Mouse (Mus musculus) CH12.LX (cell line): ENCODE measurements around the gene Prss40.

Experiments used
- CTCF ChIP-seq, 2 experiments: IDR thresholded peaks in 1 of 2; conservative IDR thresholded peaks in 1 of 2; 2 replicates each; pipeline ENCODE4 v1.5.1; 2011 to 2012; ENCODE audit warnings: low read depth in 2 of 2, low read length in 2 of 2, improper control_type of control experiment in 1 of 2, inconsistent platforms in 1 of 2, mild to moderate bottlenecking in 1 of 2, moderate library complexity in 1 of 2
- EP300 ChIP-seq: IDR thresholded peaks from 2 replicates; pipeline ENCODE4 v1.6.1; 2011; ENCODE audit warnings: low read length, improper control_type of control experiment
- MXI1 ChIP-seq: IDR thresholded peaks from 2 replicates; pipeline ENCODE4 v1.6.1; 2011; ENCODE audit warnings: mild to moderate bottlenecking, low read depth, low read length, improper control_type of control experiment
- POLR2A ChIP-seq: IDR thresholded peaks from 2 replicates; pipeline ENCODE4 v1.6.1; 2011; ENCODE audit warnings: low read depth, mild to moderate bottlenecking, improper control_type of control experiment, low read length
- ZC3H11A ChIP-seq: IDR thresholded peaks from 2 replicates; pipeline ENCODE4 v1.6.1; 2012; ENCODE audit warnings: low read depth, mild to moderate bottlenecking, inconsistent platforms, low read length, improper control_type of control experiment

GRCm38 (mm10) chr1:34587298-34588096 is 26.8 kb upstream of the Prss40 start:
- 0 out of 2 replicates have a peak, but pooled peaks have one; percentile 21 for TF ChIP-seq POLR2A
- TF ChIP-seq MXI1: peak; percentile 48
- TF ChIP-seq EP300: peak; percentile 60
- TF ChIP-seq ZC3H11A: no peak
- no peak for TF ChIP-seq CTCF (conservative IDR thresholded peaks at IDR 0.05 in 1 of 2, IDR thresholded peaks at IDR 0.05 in 1 of 2; ENCODE audit: low read depth in 2 of 2, low read length in 2 of 2)
